Mouse (Mus musculus) liver, adult 2 months (tissue): ENCODE data around the gene Ckb.

ENCODE experiments used
- CTCF ChIP-seq: fragments of 200-500 bp; IDR thresholded peaks from 2 replicates; pipeline ENCODE4 v1.5.1; 2011; ENCODE audit warnings: low read depth, low read length, control low read depth
- POLR2A ChIP-seq: fragments of 200-500 bp; IDR thresholded peaks from 2 replicates; pipeline ENCODE4 v1.6.1; 2011; ENCODE audit warnings: low read length, control low read depth; ENCODE audit not compliant: insufficient read depth; ENCODE audit errors: extremely low read depth

DNA sequence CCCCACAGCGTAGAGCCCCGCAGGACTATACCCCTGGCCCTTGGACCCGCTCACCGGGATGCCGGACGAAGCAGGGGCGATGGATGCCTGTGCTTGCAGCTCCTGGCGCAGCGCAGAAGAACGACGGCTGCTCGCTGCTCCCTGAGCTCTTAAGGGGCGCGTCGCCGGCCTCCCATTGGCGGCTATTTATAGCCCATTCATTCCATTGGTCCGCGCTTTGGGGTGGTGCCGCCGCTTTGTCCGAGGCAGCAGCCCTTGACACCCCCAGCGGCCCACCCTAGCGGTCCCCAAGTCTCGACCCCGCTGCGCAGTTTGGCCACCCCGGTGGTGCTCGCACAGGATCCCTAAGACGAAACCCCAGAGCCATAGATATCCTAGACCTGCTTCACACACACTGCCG is at the start of gene Ckb:
- TF ChIP-seq CTCF = no peak
- 0 out of 2 replicates have a peak, but pooled peaks have one; percentile 21 for TF ChIP-seq POLR2A
